Comparison of ENCODE assay signal across 10 mouse cellular contexts in genomic region chr1:92223956-92224891, GRCm38 (mm10). TPM values are rescaled to one million over a fixed set of nuclear protein-coding genes. Genes with fewer than 3 reads are reported as not detected.
DNase-seq lines count a peak whose midpoint lies in the region; ATAC-seq and TF ChIP-seq lines count a peak whose summit lies in the region.
"Had no signal": no experiment of that assay in that cellular context is flagged by ENCODE, and none has a peak within 500 bp of the region (broad histone marks: within the 10 kb centered on the region; RNA-seq: fewer than 3 reads in every experiment).

No protein-coding gene starts in this region.

- H3K27me3 ChIP-seq in forebrain, embryonic 15.5 days, result no peaks in the 10 kb centered on the region
- H3K27me3 ChIP-seq in neural tube, embryonic 13.5 days, result peaks cover 69% of the 10 kb centered on the region
- no peaks in the 10 kb centered on the region for H3K27me3 ChIP-seq in heart, embryonic 12.5 days (replicated peaks)
- H3K27me3 ChIP-seq in lung, postnatal 0 days (replicated peaks; ENCODE audit: insufficient read depth, low read length), result no peaks in the 10 kb centered on the region
- H3K27me3 ChIP-seq: heart, embryonic 13.5 days had no signal

- TF ChIP-seq CTCF in lung, postnatal 0 days (IDR thresholded peaks at IDR 0.05), result no peak

- no peak for TF ChIP-seq EP300 in lung, postnatal 0 days (IDR thresholded peaks at IDR 0.05)

- WGBS in forebrain, embryonic 15.5 days, result 5% methylated on average over 17 of the region's 17 CpGs
- 14% methylated on average over 17 of the region's 17 CpGs for WGBS in neural tube, embryonic 13.5 days
- 53% methylated on average over 17 of the region's 17 CpGs for WGBS in heart, embryonic 12.5 days
- WGBS in lung, postnatal 0 days, result 51% methylated on average over 17 of the region's 17 CpGs

- H3K27ac ChIP-seq in forebrain, embryonic 15.5 days (replicated peaks), result peak overlapping the region; percentile 62
- peak overlapping the region; percentile 80 for H3K27ac ChIP-seq in neural tube, embryonic 13.5 days (replicated peaks)
- no peak overlapping the region for H3K27ac ChIP-seq in heart, embryonic 12.5 days (ENCODE audit: poor library complexity, severe bottlenecking)
- H3K27ac ChIP-seq in lung, postnatal 0 days (ENCODE audit: low read length), result no peak overlapping the region
- H3K27ac ChIP-seq: heart, embryonic 13.5 days had no signal

- ATAC-seq in forebrain, embryonic 15.5 days (replicated peaks), result peak; percentile 94
- ATAC-seq in neural tube, embryonic 13.5 days (ENCODE audit: low read depth), result peak; percentile 90
- ATAC-seq in heart, embryonic 12.5 days (ENCODE audit: insufficient number of reproducible peaks, low FRiP score), result no peak
- no peak for ATAC-seq in lung, postnatal 0 days

- peak; percentile 32 for DNase-seq in embryo, embryonic 11 days
- peak; percentile 48 to 58 for DNase-seq in left cerebral cortex, adult 9 months (ENCODE audit: low spot score in 2 of 2)
- no peak for DNase-seq in lung, postnatal 0 days (ENCODE audit: low spot score)
- no peak for DNase-seq in thymus, postnatal 36 days
- no peak for DNase-seq in layer of hippocampus, postnatal 25 days (ENCODE audit: extremely low spot score in 1 of 2, low spot score in 1 of 2)

- H3K9ac ChIP-seq in forebrain, embryonic 15.5 days (replicated peaks), result no peak overlapping the region
- no peak overlapping the region for H3K9ac ChIP-seq in neural tube, embryonic 13.5 days
- no peak overlapping the region for H3K9ac ChIP-seq in heart, embryonic 12.5 days
- H3K9ac ChIP-seq in lung, postnatal 0 days (replicated peaks; ENCODE audit: low read depth), result no peak overlapping the region
- H3K9ac ChIP-seq: heart, embryonic 13.5 days had no signal

- H3K36me3 ChIP-seq in forebrain, embryonic 15.5 days, result no peaks in the 10 kb centered on the region
- H3K36me3 ChIP-seq in neural tube, embryonic 13.5 days, result no peaks in the 10 kb centered on the region
- no peaks in the 10 kb centered on the region for H3K36me3 ChIP-seq in heart, embryonic 12.5 days
- no peaks in the 10 kb centered on the region for H3K36me3 ChIP-seq in lung, postnatal 0 days (ENCODE audit: insufficient read depth, low read length)
- H3K36me3 ChIP-seq: G1E; heart, embryonic 13.5 days had no signal

- 0 out of 2 replicates have a peak overlapping the region, but pooled peaks have one; percentile 16 for H3K4me2 ChIP-seq in forebrain, embryonic 15.5 days (replicated peaks)
- no peak overlapping the region for H3K4me2 ChIP-seq in neural tube, embryonic 13.5 days
- H3K4me2 ChIP-seq in heart, embryonic 12.5 days, result no peak overlapping the region
- no peak overlapping the region for H3K4me2 ChIP-seq in lung, postnatal 0 days (replicated peaks; ENCODE audit: low read depth, low read length)
- H3K4me2 ChIP-seq: heart, embryonic 13.5 days had no signal

- H3K9me3 ChIP-seq in forebrain, embryonic 15.5 days, result no peaks in the 10 kb centered on the region
- no peaks in the 10 kb centered on the region for H3K9me3 ChIP-seq in neural tube, embryonic 13.5 days
- H3K9me3 ChIP-seq in heart, embryonic 12.5 days (replicated peaks), result no peaks in the 10 kb centered on the region
- no peaks in the 10 kb centered on the region for H3K9me3 ChIP-seq in lung, postnatal 0 days (ENCODE audit: low read length)
- H3K9me3 ChIP-seq: G1E; heart, embryonic 13.5 days had no signal

- H3K4me3 ChIP-seq in forebrain, embryonic 15.5 days, result no peak overlapping the region
- H3K4me3 ChIP-seq in neural tube, embryonic 13.5 days, result no peak overlapping the region
- no peak overlapping the region for H3K4me3 ChIP-seq in heart, embryonic 12.5 days
- no peak overlapping the region for H3K4me3 ChIP-seq in lung, postnatal 0 days (ENCODE audit: low read depth, low read length)
- H3K4me3 ChIP-seq: heart, embryonic 13.5 days had no signal

- peaks cover 15% of the 10 kb centered on the region for H3K4me1 ChIP-seq in forebrain, embryonic 15.5 days
- peaks cover 18% of the 10 kb centered on the region for H3K4me1 ChIP-seq in neural tube, embryonic 13.5 days (replicated peaks)
- peaks cover 5% of the 10 kb centered on the region; the same call in 1 of the 2 replicates for H3K4me1 ChIP-seq in heart, embryonic 12.5 days (replicated peaks)
- H3K4me1 ChIP-seq in lung, postnatal 0 days (ENCODE audit: insufficient read depth, low read depth, low read length), result no peaks in the 10 kb centered on the region
- H3K4me1 ChIP-seq: heart, embryonic 13.5 days had no signal

RNA-seq across cellular contexts. Expression of gene Hdac4, which starts 28.7 kb away (rescaled TPM):
- polyA plus RNA-seq in forebrain, embryonic 15.5 days (2015; fragmentation: Nextera tagmentation; extraction: Ambion mirVana), result 31.9 and 32.2 TPM in 2 replicates
- polyA plus RNA-seq in neural tube, embryonic 13.5 days (2015; fragmentation: Nextera tagmentation; extraction: Ambion mirVana), result 27.5 and 28.7 TPM in 2 replicates
- polyA plus RNA-seq in heart, embryonic 12.5 days (2016; fragmentation: Nextera tagmentation; extraction: Ambion mirVana), result 10.1 and 10.8 TPM in 2 replicates
- polyA plus RNA-seq in lung, postnatal 0 days (2015; fragmentation: Nextera tagmentation; extraction: Ambion mirVana), result 16.3 and 17.1 TPM in 2 replicates
- total RNA-seq in layer of hippocampus, postnatal 25 days (2021), result 100 to 1,000 TPM in 1 of 2 experiments, 10 to 100 TPM in 1; 97.9 to 101 TPM

Comparison
In these comparisons a context has a peak if more than half of its experiments do, and no peak if none do; other contexts are left out.
1. DNase-seq: peak in embryo, embryonic 11 days (single experiment) and left cerebral cortex, adult 9 months (2 of 2); none in lung, postnatal 0 days (single experiment), thymus, postnatal 36 days (0 of 2) and layer of hippocampus, postnatal 25 days (0 of 2).
2. ATAC-seq: peak in forebrain, embryonic 15.5 days (single experiment) and neural tube, embryonic 13.5 days (single experiment); none in heart, embryonic 12.5 days (single experiment) and lung, postnatal 0 days (single experiment).
3. H3K27ac ChIP-seq: peak in forebrain, embryonic 15.5 days (single experiment) and neural tube, embryonic 13.5 days (single experiment); none in heart, embryonic 12.5 days (single experiment) and lung, postnatal 0 days (single experiment).